Mouse (Mus musculus) hematopoietic stem cell, adult 5-6 weeks (primary cell): ENCODE measurements at regions not wholly inside any gene's neighbourhood (a gene's known extent, or its start where the extent isn't known, plus 50 kb on each side); places are given as distances from the start of the nearest gene placed in this dataset.
A peak's percentile ranks its signal among the peaks of the same experiment; 100 is the strongest.

Source experiments
- ATAC-seq, 2 experiments: fragments of 125-278 bp in 1 of 2; replicated peaks in 1 of 2; 2 replicates each; pipeline ENCODE4 v1.8.0; 2016 to 2017; ENCODE audit warnings: inconsistent platforms in 2 of 2, mild to moderate bottlenecking in 2 of 2, moderate number of reproducible peaks in 2 of 2, low read depth in 1 of 2, moderate TSS enrichment in 1 of 2; ENCODE audit not compliant: low FRiP score in 2 of 2, poor library complexity in 2 of 2, severe bottlenecking in 2 of 2, insufficient read depth in 1 of 2, low TSS enrichment in 1 of 2

- ATAC-seq: no peak
Measured at GRCm38 (mm10) chr1:69397676-69398075, 289.4 kb downstream of the Ikzf2 start.

GRCm38 (mm10) chr1:69382374-69382773 lies 274.5 kb upstream of the Erbb4 start:
- no peak for ATAC-seq

GRCm38 (mm10) chr1:69379741-69380140 lies 271.9 kb upstream of the Erbb4 start:
- no peak for ATAC-seq

GRCm38 (mm10) chr1:69376923-69377706 lies 269.3 kb upstream of the Erbb4 start:
- ATAC-seq: no peak; a peak in 1 of 4 replicates

- ATAC-seq: no peak
Measured at GRCm38 (mm10) chr1:69375246-69375645, 267.4 kb upstream of the Erbb4 start.

GRCm38 (mm10) chr1:69370078-69370477 lies 262.2 kb upstream of the Erbb4 start:
- ATAC-seq: no peak

- ATAC-seq: no peak
Measured at GRCm38 (mm10) chr1:69367531-69367930, 259.7 kb upstream of the Erbb4 start.

- ATAC-seq: peak in 1 of 2 experiments; percentile 60; a peak in 3 of 4 replicates
Measured at GRCm38 (mm10) chr1:69364069-69364468, 256.2 kb upstream of the Erbb4 start.

GRCm38 (mm10) chr1:69357548-69357947 lies 249.7 kb upstream of the Erbb4 start:
- ATAC-seq: peak; percentile 67 to 74

GRCm38 (mm10) chr1:69350417-69350816 lies 242.6 kb upstream of the Erbb4 start:
- 0 out of 4 replicates have a peak, but pooled peaks have one; percentile 29 to 37 for ATAC-seq

- ATAC-seq: peak; percentile 65 to 75
Measured at GRCm38 (mm10) chr1:69349826-69350225, 242.0 kb upstream of the Erbb4 start.

GRCm38 (mm10) chr1:69342100-69342499 lies 234.2 kb upstream of the Erbb4 start:
- ATAC-seq: no peak

- ATAC-seq: no peak
Measured at GRCm38 (mm10) chr1:69340481-69340880, 232.6 kb upstream of the Erbb4 start.

GRCm38 (mm10) chr1:69331418-69332254 lies 223.8 kb upstream of the Erbb4 start:
- ATAC-seq: peak; percentile 62 to 65; a peak in 3 of 4 replicates

GRCm38 (mm10) chr1:69329399-69329798 lies 221.5 kb upstream of the Erbb4 start:
- no peak for ATAC-seq

- ATAC-seq: no peak
Measured at GRCm38 (mm10) chr1:69326711-69327110, 218.9 kb upstream of the Erbb4 start.

- ATAC-seq: no peak
Measured at GRCm38 (mm10) chr1:69319526-69319925, 211.7 kb upstream of the Erbb4 start.

- ATAC-seq: no peak
Measured at GRCm38 (mm10) chr1:69296816-69297215, 189.0 kb upstream of the Erbb4 start.
